Mouse (Mus musculus): ENCODE results near the gene 9230112D13Rik.
A peak's percentile ranks its signal among the peaks of the same experiment; 100 is the strongest.

The 9230112D13Rik gene

DNA sequence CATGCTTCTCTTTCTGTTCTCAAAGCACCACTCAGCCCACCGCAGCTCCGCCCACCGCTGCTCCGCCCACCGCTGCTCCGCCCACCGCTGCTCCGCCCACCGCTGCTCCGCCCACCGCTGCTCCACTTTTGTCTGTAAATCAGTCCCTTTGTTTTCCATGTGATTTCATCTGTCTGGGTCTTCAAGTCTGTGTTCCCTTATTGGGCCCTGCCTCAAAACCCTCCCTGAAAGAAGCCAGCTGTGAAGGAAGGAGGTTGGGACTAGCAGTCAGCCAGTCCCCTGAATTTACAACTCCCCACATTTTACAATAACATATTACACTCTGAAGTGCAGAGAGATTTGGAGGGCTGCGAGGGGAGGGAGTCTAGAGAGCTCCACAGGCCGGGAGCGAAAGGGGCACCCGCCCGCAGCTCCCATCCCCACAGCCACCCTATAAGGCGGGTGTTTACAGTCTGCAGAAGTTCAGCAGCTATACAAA, 18.1 kb upstream of the 9230112D13Rik start:
- no peak for DNase-seq (ENCODE audit: low spot score in 2 of 2)

DNA sequence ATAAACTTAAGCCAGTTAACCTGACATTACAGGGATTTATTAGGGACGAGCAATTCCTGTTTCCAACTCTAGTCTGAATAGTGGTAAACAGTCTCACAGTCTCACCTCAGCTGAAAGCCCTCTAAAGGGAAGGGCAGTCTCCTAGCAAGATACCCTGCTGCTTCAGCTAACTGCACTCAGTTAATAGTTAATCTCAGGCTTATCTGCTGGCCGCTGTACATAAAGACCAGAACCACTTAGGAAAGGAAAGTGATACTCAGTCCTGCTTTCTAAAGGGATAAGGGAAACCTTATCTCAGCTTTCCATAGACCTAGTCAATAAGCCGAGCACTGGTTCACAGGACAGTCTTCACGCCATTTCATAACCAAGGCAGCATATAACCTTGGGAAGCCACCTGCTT, 13.3 kb upstream of the 9230112D13Rik start:
- DNase-seq (ENCODE audit: low spot score in 2 of 2) = no peak

DNA sequence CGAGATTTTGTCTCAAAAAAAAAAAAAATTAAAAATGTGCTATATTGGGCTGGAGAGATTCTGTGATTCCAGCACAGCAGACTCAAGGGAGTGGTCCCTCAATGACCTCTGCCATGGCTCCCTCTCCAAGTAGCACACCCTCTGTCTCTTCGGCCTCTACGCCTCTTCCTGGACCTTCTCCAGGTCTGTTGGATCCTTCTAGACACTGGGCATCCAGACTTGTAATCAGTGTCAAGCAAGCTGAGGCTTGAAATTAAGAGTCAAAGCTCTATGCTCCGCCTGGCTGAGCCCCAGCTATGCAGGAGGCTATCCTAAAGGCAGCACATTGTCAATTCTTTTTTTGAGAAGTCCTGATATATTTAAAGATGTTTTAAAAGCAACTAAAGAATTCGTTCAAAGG, 10.9 kb upstream of the 9230112D13Rik start:
- DNase-seq (ENCODE audit: low spot score in 2 of 2) = no peak

DNA sequence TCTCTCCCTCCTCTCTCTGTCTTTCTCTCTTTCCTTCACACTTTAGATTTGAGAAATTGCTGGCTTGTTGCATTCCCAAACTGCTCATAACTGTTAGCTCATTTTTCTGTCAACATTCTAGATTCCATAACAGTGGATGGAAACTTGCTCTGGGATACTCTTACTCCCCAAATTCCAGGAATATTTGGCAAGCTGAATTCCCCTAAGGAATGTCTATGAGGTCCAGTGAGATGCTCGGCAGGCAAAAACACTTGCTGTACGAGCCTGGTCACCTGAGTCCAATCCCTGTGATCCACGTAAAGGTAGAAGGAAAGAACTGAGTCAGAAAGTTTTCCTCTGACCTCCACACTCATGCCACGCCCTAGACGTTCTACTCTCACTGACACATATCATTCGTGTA, 9.9 kb upstream of the 9230112D13Rik start:
- no peak for DNase-seq (ENCODE audit: low spot score in 2 of 2)

- no peak for DNase-seq (ENCODE audit: low spot score in 2 of 2)
Observed at GRCm38 (mm10) chr14:34528804-34529203, 6.2 kb upstream of the 9230112D13Rik start.

DNA sequence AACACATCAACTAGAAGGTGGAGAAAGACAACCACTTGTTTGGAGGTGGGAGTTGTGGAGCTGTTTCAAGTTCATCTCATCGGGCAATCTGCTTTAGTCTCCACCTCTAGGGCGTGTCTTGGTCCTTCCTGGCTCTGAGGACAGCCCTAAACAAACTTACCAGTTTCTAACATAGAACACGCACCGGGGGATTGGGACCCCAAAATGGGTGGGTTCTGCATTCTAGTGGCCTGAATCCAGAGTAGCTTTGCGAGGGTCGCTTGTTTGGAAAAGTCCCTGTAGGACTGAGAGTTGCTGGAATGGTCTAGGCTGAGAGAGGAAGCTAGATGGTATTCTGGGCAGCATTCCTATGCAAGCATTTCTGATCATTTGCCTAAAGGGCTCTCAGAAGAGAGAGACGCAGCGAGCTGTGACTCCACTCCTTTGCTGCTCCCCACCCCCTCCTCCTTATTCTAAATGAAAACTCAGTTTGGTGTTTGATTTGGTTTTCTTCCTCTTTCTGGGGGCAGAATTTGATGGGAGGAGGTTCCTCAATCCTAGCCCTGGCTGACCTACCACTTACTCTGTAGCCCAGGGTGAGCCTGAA, 4.5 kb downstream of the 9230112D13Rik start:
- DNase-seq (ENCODE audit: low spot score in 2 of 2) = no peak

GRCm38 (mm10) chr14:34516960-34517577, 5.5 kb downstream of the 9230112D13Rik start:
- DNase-seq (ENCODE audit: low spot score in 2 of 2) = no peak

DNA sequence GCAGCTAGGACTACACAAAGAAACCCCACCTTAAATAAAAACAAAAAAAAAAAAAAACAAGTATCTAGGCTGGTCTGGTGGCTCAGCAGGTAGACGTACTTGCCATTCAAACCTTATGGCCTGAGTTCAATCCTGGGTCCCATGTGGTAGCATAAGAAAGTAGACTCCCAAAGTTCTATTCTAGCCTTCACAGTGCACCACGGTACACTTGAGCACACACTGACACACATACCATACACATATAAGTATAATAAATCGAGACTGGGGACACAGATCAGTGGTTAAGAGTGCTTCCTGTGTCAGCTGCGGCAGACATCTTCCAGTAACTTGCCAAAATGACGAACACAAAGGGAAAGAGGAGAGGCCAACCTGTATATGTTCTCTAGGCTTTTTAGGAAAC, 6.7 kb downstream of the 9230112D13Rik start:
- DNase-seq (ENCODE audit: low spot score in 2 of 2) = no peak

DNA sequence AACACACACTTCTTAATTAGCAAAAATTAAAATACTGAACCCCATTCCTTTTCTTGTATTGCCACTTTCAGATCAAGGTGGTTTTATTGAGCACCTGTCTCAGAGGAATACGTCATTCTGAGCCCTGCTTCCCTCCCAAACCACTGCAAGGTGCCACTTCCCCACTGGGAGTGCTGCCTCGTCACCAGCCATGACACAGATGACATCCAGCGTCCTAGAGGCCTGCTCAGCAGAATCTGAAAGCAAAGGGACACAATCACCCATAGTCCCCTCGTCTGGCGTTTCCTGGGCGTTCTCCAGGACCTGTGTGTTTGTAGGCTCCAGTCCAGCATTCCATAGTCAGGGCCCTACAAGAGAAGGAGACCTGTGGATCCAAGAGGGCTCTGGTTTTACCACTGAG, 8.5 kb downstream of the 9230112D13Rik start:
- DNase-seq (ENCODE audit: low spot score in 2 of 2) = no peak

DNA sequence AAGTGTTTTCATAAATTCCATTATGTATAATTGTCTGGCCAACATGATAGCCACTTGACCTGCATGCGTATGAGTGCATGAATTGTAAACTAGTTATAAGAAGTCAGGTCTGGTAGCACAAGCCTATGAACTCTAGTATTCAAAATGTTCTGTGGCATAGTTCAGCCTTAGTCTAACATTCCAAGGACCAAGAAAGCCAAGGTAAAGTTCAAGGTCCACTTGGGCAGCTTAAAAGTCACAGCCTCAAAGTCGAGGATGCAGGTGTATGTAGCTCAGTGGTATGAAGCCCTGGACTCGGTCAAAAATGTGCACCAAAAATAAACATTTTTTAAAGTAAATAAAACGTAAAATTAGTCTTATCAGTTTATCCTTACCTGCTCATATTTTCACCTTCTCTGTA, 10.0 kb downstream of the 9230112D13Rik start:
- no peak for DNase-seq (ENCODE audit: low spot score in 2 of 2)

- no peak for DNase-seq (ENCODE audit: low spot score in 2 of 2)
Observed at GRCm38 (mm10) chr14:34511901-34512300, 10.7 kb downstream of the 9230112D13Rik start.

DNA sequence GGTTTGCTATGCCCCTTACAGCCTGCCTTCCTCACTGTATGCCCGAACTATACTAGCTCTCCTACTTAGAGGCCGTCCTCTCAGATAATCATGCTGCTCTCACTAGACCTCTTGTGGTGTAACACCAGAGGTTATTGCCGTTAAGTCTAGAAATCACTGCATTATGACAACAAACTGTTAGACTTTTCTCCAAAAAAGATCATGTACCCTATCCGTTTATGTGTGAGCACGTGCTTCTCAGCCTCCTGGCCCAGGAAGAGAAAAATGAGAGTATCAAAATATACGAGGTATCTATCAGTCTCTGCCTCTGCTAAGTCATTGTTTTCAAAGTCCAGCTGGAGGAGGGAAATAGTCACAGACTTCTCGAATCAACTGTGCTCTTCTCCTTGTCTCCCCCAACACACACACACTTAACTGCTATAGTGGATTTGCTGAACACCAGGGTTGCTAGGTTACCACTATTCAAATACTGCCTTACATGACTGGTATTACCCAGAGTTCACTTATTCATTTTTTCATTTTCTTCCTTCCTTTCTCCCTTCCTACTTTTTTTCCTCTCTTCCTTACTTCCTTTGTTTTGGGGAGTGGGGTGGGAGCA, 13.7 kb downstream of the 9230112D13Rik start:
- DNase-seq (ENCODE audit: low spot score in 2 of 2) = no peak

DNA sequence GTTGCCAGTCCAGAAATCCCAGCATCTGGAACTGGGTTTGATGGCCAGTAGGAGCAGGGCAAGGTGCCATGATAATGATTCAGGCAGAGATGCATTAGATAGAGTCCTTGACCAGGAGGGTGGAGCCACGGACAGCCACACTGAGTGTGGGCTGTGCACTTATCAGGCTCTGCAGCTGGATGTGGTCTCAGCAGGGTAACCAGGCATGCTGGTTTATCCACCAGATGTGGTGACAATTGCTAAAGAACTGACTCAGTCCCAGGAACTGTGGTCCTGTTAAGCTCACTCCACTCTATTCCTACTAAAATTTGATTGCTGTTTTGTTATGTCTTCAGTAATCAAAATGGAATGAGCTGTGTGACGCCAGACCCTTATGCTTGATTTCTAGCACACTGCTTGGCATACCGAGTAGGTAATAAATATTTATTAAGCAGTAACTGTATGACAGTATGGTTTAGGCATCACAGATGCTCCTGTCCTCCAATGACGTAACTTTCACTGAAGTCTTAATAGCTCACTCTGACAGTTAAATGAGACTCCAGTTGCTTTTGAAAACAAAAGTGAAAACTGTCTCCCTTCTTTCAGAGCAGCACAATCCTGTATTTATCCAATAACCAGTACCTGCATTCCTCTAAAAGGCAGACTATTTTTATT, 14.3 kb downstream of the 9230112D13Rik start:
- no peak for DNase-seq (ENCODE audit: low spot score in 2 of 2)

GRCm38 (mm10) chr14:34505309-34505708, 17.3 kb downstream of the 9230112D13Rik start:
- DNase-seq (ENCODE audit: low spot score in 2 of 2) = no peak

- DNase-seq (ENCODE audit: low spot score in 2 of 2) = no peak
Observed at GRCm38 (mm10) chr14:34504377-34504776, 18.2 kb downstream of the 9230112D13Rik start.

DNA sequence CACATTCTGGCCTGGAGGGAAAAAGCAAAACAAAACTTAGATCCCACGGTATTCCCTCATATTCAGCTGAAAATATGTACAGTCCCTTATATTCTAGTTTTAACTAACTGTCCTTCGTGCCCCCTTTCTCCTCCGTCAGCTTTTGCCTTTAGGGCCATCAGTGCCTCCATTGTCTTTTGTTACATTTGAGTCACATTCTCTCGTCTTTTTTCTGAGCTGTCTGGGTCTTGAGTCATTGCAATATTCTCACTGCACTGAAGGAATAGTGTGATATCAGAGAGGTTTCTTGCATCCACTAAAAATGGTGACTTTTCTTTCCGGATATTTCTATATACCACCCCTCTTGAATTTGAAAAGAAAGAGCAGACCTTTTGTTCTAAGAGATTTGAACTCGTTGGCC, 18.8 kb downstream of the 9230112D13Rik start:
- no peak for DNase-seq (ENCODE audit: low spot score in 2 of 2)

DNA sequence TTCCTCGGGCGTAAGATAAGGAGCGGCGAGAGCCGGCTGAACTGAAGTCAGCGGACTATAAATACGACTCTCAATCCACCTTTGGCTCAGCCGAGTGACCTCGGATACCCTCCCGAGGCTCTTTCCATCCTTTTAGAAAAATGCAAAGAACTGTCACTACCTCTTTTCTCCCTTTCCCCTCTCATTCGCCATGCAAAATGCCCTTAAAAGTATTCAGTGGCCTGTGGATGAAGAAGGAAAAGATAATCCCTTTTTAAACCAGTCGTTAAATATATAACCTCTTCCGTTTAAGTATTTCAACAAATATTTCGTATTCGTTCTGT, 19.3 kb downstream of the 9230112D13Rik start, which contains the start of gene Bmpr1a:
TSS of gene Bmpr1a (minus strand) at position 17 of the 323 bp plus-strand sequence.
- no peak for DNase-seq (ENCODE audit: low spot score in 2 of 2)

DNA sequence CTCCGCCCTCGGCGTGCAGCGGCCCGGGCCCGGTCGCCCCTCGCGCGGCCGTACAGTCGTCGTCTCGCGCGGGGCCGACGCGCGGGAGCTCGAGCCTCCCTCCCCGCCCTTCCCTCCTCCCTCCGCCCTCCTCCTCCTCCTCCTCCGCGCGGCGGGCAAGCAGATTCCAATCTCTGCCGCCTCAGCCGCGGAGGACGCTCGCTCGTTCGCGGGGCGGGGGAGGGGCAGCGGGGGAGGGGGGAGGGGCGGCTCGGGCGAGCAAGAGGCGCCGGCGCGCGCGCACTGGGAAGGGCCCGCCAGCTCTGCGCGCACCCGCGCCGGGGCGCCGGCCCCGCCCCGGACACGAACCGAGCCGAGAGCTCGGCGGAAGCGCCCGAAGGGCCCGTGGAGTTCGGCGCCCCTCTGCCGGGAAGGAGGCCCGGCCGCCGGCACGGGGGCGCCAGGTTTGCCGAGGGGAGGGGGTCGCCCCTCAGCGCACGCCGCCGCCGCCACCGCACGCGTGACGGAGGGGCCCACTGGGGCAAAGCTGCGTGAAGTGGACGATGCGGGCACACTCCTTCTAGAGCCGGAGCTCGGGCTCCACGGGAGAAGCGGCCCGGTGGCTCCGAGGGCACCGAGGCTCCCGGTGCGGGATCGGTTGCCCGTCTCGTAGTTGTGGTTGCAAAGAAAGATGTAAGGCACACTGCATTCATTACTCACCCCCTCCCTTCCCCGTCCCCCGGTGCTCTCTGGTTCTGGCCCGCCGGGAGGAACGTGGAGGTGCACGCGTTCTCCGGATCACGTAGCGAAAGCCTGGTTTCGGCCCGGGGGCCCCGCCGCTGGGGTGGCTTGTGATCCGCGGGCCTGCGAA, 19.9 kb downstream of the 9230112D13Rik start:
- peak; percentile 71 to 89 for DNase-seq (ENCODE audit: low spot score in 2 of 2)

DNA sequence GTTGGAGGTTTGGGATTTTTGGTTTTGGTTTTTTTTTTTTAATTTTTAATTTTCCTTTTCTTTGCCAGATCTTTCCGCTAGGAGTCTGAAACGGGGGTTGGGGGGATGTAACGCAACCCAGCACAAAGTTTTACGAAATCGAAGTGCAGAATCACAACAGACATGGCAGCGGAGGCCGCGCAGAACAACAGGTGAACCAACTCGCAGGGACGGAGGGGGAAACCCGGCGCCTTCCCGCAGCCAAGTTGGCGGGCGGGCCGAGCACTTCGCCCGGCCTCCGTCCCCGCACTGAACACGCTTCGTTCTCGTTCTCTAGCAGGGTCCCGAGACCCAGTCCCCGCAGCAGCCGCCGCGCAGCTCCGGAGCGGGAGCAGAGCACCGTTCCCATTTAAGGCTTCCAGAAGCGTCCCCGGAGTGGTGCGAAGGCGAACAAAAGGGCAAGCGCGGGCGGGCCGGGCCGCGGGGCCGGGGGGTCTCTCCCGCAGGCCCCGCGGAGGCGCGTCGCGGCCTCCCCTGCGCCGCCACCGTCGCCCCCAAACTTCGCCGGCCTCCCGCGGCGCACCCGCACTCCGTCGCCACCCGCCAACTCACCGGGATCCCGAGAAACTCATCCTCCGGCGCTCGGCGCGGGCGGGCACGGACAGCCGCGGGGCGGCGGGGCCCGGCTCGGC, 20.7 kb downstream of the 9230112D13Rik start:
- peak; percentile 18 to 42 for DNase-seq (ENCODE audit: low spot score in 2 of 2)

GRCm38 (mm10) chr14:34501447-34501803, 21.2 kb downstream of the 9230112D13Rik start:
- no peak for DNase-seq (ENCODE audit: low spot score in 2 of 2)

GRCm38 (mm10) chr14:34500309-34500708, 22.3 kb downstream of the 9230112D13Rik start:
- no peak for DNase-seq (ENCODE audit: low spot score in 2 of 2)

Data from frontal cortex, postnatal 10 days (tissue).